Mouse (Mus musculus): ENCODE measurements around the gene Lactbl1. TPM values are rescaled to one million over a fixed set of nuclear protein-coding genes. Genes with fewer than 3 reads are reported as not detected.
A peak's percentile ranks its signal among the peaks of the same experiment; 100 is the strongest.

Lactbl1 gene
- polyA plus RNA-seq, 1 experiment from 2014 or later = not detected

GRCm38 (mm10) chr4:136667757-136668156, 45.3 kb downstream of the Lactbl1 start:
- Histone ChIP-seq H3K27me3 (ENCODE audit: low read depth, poor library complexity, severe bottlenecking) (no peaks in the 10 kb centered on the region), H3K27ac (replicated peaks) (no peak overlapping the region), H3K9me3 (replicated peaks) (peaks cover 9% of the 10 kb centered on the region; the same call in 1 of the 2 replicates), H3K36me3 (peaks cover 100% of the 10 kb centered on the region), H3K4me3 (no peak overlapping the region), H3K4me1 (no peaks in the 10 kb centered on the region)
- DNase-seq (ENCODE audit: low spot score) = no peak
- WGBS = 75% methylated on average over 10 of the region's 10 CpGs

- H3K9me3 ChIP-seq (replicated peaks) = no peaks in the 10 kb centered on the region; the same call in 1 of the 2 replicates
- H3K4me1 ChIP-seq = no peaks in the 10 kb centered on the region
- WGBS = 93% methylated on average over 19 of the region's 19 CpGs
- no peaks in the 10 kb centered on the region for H3K27me3 ChIP-seq (ENCODE audit: low read depth, poor library complexity, severe bottlenecking)
- no peak overlapping the region for H3K27ac ChIP-seq (replicated peaks)
- H3K4me3 ChIP-seq = no peak overlapping the region
- no peak for DNase-seq (ENCODE audit: low spot score)
- H3K36me3 ChIP-seq = peaks cover 98% of the 10 kb centered on the region
These were observed 50.1 kb downstream of the Lactbl1 start for GRCm38 (mm10) chr4:136672335-136673090.

DNA sequence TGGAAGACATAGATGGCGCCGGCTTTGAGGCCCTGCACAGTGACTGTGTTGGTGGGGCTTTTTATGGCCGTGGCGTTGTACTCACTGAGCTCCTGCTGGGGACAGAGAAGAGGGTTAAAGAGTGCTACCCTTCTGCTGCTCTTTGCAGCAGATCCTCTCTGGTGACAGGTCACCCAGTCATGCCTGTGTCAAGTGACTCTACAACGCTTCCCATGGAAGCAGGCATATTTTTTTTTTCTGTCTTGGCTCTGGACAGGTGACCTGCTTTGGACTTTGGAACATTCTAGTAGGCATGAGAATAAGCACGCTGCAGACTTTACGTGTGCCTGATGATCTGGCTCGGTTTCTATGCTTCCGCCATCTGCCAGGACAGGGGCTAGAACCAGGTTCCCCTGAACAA, 53.0 kb downstream of the Lactbl1 start:
- Histone ChIP-seq H3K36me3 (peaks cover 82% of the 10 kb centered on the region), H3K27me3 (ENCODE audit: low read depth, poor library complexity, severe bottlenecking) (no peaks in the 10 kb centered on the region), H3K4me3 (no peak overlapping the region), H3K27ac (replicated peaks) (no peak overlapping the region), H3K4me1 (peaks cover 14% of the 10 kb centered on the region), H3K9me3 (replicated peaks) (no peaks in the 10 kb centered on the region)
- no peak for DNase-seq (ENCODE audit: low spot score)
- WGBS = 96% methylated on average over 9 of the region's 9 CpGs

- H3K4me3 ChIP-seq = no peak overlapping the region
- H3K27ac ChIP-seq (replicated peaks) = no peak overlapping the region; the same call in 1 of the 2 replicates
- H3K36me3 ChIP-seq = peaks cover 82% of the 10 kb centered on the region
- no peaks in the 10 kb centered on the region for H3K9me3 ChIP-seq (replicated peaks)
- H3K4me1 ChIP-seq = peaks cover 35% of the 10 kb centered on the region
- WGBS = 5% methylated on average over 3 of the region's 3 CpGs
- DNase-seq (ENCODE audit: low spot score) = peak; percentile 85
- no peaks in the 10 kb centered on the region for H3K27me3 ChIP-seq (ENCODE audit: low read depth, poor library complexity, severe bottlenecking)
These were observed 56.1 kb downstream of the Lactbl1 start for GRCm38 (mm10) chr4:136678480-136678879.

- Histone ChIP-seq H3K27ac (replicated peaks) (no peak overlapping the region; the same call in 1 of the 2 replicates), H3K27me3 (ENCODE audit: low read depth, poor library complexity, severe bottlenecking) (no peaks in the 10 kb centered on the region), H3K4me3 (no peak overlapping the region), H3K9me3 (replicated peaks) (no peaks in the 10 kb centered on the region), H3K4me1 (peaks cover 41% of the 10 kb centered on the region), H3K36me3 (peaks cover 82% of the 10 kb centered on the region)
- 84% methylated on average over 8 of the region's 8 CpGs for WGBS
- DNase-seq (ENCODE audit: low spot score) = no peak
These were observed 56.8 kb downstream of the Lactbl1 start for GRCm38 (mm10) chr4:136679221-136679620.

DNA sequence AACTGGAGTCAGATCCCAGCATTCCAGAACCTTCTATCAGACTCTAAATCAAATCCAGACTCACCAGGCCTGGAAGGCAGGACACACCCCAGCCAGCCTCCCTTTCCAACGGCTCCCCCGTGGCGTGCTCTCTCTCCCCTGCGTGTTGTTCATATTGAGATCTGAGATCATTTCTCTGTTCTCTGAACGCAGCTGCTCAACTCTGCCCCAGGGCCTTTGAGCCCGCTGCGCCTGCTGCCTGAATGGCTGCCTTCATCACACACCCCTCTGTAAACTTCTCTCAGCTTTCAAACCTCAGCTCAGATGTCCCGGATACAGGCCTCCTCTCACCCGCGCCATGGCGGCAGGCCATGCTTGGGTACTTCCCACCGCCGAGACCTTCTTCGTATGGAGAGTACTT, 58.2 kb downstream of the Lactbl1 start:
- DNase-seq (ENCODE audit: low spot score) = no peak
- Histone ChIP-seq H3K4me1 (peaks cover 55% of the 10 kb centered on the region), H3K27ac (replicated peaks) (peak overlapping the region; percentile 57; the same call in 1 of the 2 replicates), H3K27me3 (ENCODE audit: low read depth, poor library complexity, severe bottlenecking) (no peaks in the 10 kb centered on the region), H3K9me3 (replicated peaks) (no peaks in the 10 kb centered on the region), H3K36me3 (peaks cover 82% of the 10 kb centered on the region), H3K4me3 (no peak overlapping the region)
- WGBS = 89% methylated on average over 14 of the region's 14 CpGs

GRCm38 (mm10) chr4:136684485-136684884, 62.1 kb downstream of the Lactbl1 start:
- no peak overlapping the region; the same call in 1 of the 2 replicates for H3K27ac ChIP-seq (replicated peaks)
- H3K4me1 ChIP-seq = peaks cover 74% of the 10 kb centered on the region
- no peak overlapping the region for H3K4me3 ChIP-seq
- no peaks in the 10 kb centered on the region for H3K9me3 ChIP-seq (replicated peaks)
- peaks cover 100% of the 10 kb centered on the region for H3K36me3 ChIP-seq
- WGBS = 84% methylated on average over 6 of the region's 6 CpGs
- DNase-seq (ENCODE audit: low spot score) = no peak
- no peaks in the 10 kb centered on the region for H3K27me3 ChIP-seq (ENCODE audit: low read depth, poor library complexity, severe bottlenecking)

DNA sequence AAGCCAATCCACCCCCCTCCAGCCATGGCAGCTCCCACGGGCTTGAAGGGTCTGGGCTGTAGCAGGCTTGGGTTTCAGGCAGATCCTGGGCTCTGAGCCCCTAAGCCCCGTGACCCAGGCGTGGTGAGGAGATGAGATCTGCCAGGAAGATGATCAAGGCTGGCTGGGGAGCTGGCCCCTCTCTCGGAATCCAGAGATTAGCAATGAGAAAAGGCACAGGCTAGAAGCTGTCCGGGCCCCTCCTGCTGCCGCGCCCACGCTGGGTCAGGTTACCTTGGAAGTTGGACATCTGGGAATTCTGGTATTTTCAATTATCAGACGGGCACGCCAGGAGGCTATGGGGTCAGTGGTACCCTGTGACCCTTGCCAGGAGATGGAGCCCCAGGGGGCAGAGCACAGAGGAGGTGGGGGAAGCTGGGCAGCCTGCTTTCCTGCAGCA, 63.0 kb downstream of the Lactbl1 start:
- Histone ChIP-seq H3K36me3 (peaks cover 100% of the 10 kb centered on the region), H3K27ac (replicated peaks) (peak overlapping the region; percentile 24; the same call in 1 of the 2 replicates)
- DNase-seq (ENCODE audit: low spot score) = peak; percentile 32

GRCm38 (mm10) chr4:136688113-136688512, 65.7 kb downstream of the Lactbl1 start:
- H3K36me3 ChIP-seq = peaks cover 100% of the 10 kb centered on the region

More for the DNA sequence above, 63.0 kb downstream of the Lactbl1 start:
- H3K4me1 ChIP-seq = peaks cover 70% of the 10 kb centered on the region
- no peaks in the 10 kb centered on the region for H3K27me3 ChIP-seq (ENCODE audit: low read depth, poor library complexity, severe bottlenecking)
- no peak overlapping the region for H3K4me3 ChIP-seq
- no peaks in the 10 kb centered on the region for H3K9me3 ChIP-seq (replicated peaks)
- WGBS = 39% methylated on average over 10 of the region's 10 CpGs

More at GRCm38 (mm10) chr4:136688113-136688512, 65.7 kb downstream of the Lactbl1 start:
- no peak for DNase-seq (ENCODE audit: low spot score)
- H3K4me1 ChIP-seq = peaks cover 53% of the 10 kb centered on the region
- 0 out of 2 replicates have a peak, but pooled peaks cover 3% of the 10 kb centered on the region for H3K9me3 ChIP-seq (replicated peaks)
- 74% methylated on average over 4 of the region's 4 CpGs for WGBS
- H3K27ac ChIP-seq (replicated peaks) = no peak overlapping the region
- H3K27me3 ChIP-seq (ENCODE audit: low read depth, poor library complexity, severe bottlenecking) = no peaks in the 10 kb centered on the region
- H3K4me3 ChIP-seq = no peak overlapping the region

Small RNAs within 50 kb of the gene (microRNA-seq; reads per million reads assigned to microRNA genes)
- gene Gm22180 = not detected

Other genes starting within 250 kb of the Lactbl1 start
- gene Htr1d, start 199.1 kb upstream of the Lactbl1 start, polyA plus RNA-seq (2016; fragmentation: Nextera tagmentation; extraction: Ambion mirVana) = 0.23 and 0.39 TPM in 2 replicates
- gene 6030445D17Rik, start 160.4 kb upstream of the Lactbl1 start, polyA plus RNA-seq (2016; fragmentation: Nextera tagmentation; extraction: Ambion mirVana) = 0.23 and 0.37 TPM in 2 replicates
- gene Luzp1, start 152.9 kb upstream of the Lactbl1 start, polyA plus RNA-seq (2016; fragmentation: Nextera tagmentation; extraction: Ambion mirVana) = 119 and 135 TPM in 2 replicates
- gene Kdm1a, start 19.9 kb upstream of the Lactbl1 start, polyA plus RNA-seq (2016; fragmentation: Nextera tagmentation; extraction: Ambion mirVana) = 51.4 and 55.2 TPM in 2 replicates
- gene Tex46, start 12.2 kb upstream of the Lactbl1 start, polyA plus RNA-seq (2016; fragmentation: Nextera tagmentation; extraction: Ambion mirVana) = not detected in 2 replicates
- 15.6 and 20.9 TPM in 2 replicates for gene Ephb2, start 213.4 kb downstream of the Lactbl1 start, polyA plus RNA-seq (2016; fragmentation: Nextera tagmentation; extraction: Ambion mirVana)